Mouse (Mus musculus): ENCODE data around the gene Afdn. TPM values are rescaled to one million over a fixed set of nuclear protein-coding genes. Genes with fewer than 3 reads are reported as not detected.
"Not testable (repeated sequence)": the region's sequence is repeated elsewhere in the genome, so short reads cannot be mapped to it uniquely, and the experiment has no call there.

The Afdn gene
- polyA plus RNA-seq, 1 experiment from 2014 or later, result 9.5 TPM

- H3K4me2 ChIP-seq; H3K9me3 ChIP-seq (replicated peaks); H3K4me3 ChIP-seq (replicated peaks); H3K27me3 ChIP-seq; H3K9ac ChIP-seq; H3K4me1 ChIP-seq (replicated peaks); H3K27ac ChIP-seq (replicated peaks); H3K36me3 ChIP-seq (replicated peaks); ATAC-seq (ENCODE audit: insufficient read depth): not testable (repeated sequence)
- WGBS (ENCODE audit: insufficient replicate concordance), result 57% methylated on average over 1 of the region's 2 CpGs
These were observed 187.7 kb downstream of the Afdn start, which contains the start of gene Gm7168 for GRCm38 (mm10) chr17:13948073-13948472. Gene Gm7168, plus strand, starts transcription at chr17:13948373.

- H3K4me3 ChIP-seq (replicated peaks); H3K9me3 ChIP-seq (replicated peaks); H3K9ac ChIP-seq; H3K4me2 ChIP-seq; H3K4me1 ChIP-seq (replicated peaks); H3K27ac ChIP-seq (replicated peaks); ATAC-seq (ENCODE audit: insufficient read depth); H3K36me3 ChIP-seq (replicated peaks); H3K27me3 ChIP-seq: not testable (repeated sequence)
- 40% methylated on average over 1 of the region's 1 CpGs for WGBS (ENCODE audit: insufficient replicate concordance)
These were observed 191.2 kb downstream of the Afdn start for GRCm38 (mm10) chr17:13951570-13951969.

Other genes with a start within 250 kb of the Afdn start
- 0.16 and 0.28 TPM in 2 replicates for gene Tcte2, start 1.3 kb downstream of the Afdn start, polyA plus RNA-seq (2015; fragmentation: Nextera tagmentation; extraction: Ambion mirVana)
- not detected in 2 replicates for gene Gm7168, start 187.8 kb downstream of the Afdn start, polyA plus RNA-seq (2015; fragmentation: Nextera tagmentation; extraction: Ambion mirVana)
- not detected in 2 replicates for gene Gm7356, start 243.2 kb downstream of the Afdn start, polyA plus RNA-seq (2015; fragmentation: Nextera tagmentation; extraction: Ambion mirVana)